Mouse (Mus musculus) lung, embryonic 14.5 days (tissue): ENCODE measurements around the gene Cacnb4. TPM values are rescaled to one million over a fixed set of nuclear protein-coding genes. Genes with fewer than 3 reads are reported as not detected.
A peak's percentile ranks its signal among the peaks of the same experiment; 100 is the strongest.

Source experiments
- ATAC-seq: fragments of 200-750 bp; cut with Nextera tagmentation; 2 replicates; pipeline ENCODE4 v1.8.0; 2017; ENCODE audit warnings: mild to moderate bottlenecking, moderate TSS enrichment, moderate library complexity; ENCODE audit not compliant: insufficient read depth
- DNase-seq: peaks from one replicate; pipeline ENCODE4 v3.0.0-alpha.2; 2015
- H3K27ac ChIP-seq: fragments of 300-500 bp; sonication (generic); 2 replicates; pipeline ENCODE4 v1.5.1; 2014; ENCODE audit warnings: low read depth, mild to moderate bottlenecking, moderate library complexity
- H3K27me3 ChIP-seq: fragments of 300-500 bp; sonication (generic); 2 replicates; pipeline ENCODE4 v1.6.1; 2014; ENCODE audit warnings: low read length, control low read depth; ENCODE audit not compliant: insufficient read depth
- H3K36me3 ChIP-seq: fragments of 300-500 bp; sonication (generic); 2 replicates; pipeline ENCODE4 v1.6.1; 2014; ENCODE audit warnings: control low read depth; ENCODE audit not compliant: insufficient read depth
- H3K4me1 ChIP-seq: fragments of 300-500 bp; sonication (generic); 2 replicates; pipeline ENCODE4 v1.6.1; 2014; ENCODE audit warnings: antibody characterized with exemption, control low read depth; ENCODE audit not compliant: insufficient read depth
- H3K4me2 ChIP-seq: fragments of 300-500 bp; sonication (generic); 2 replicates; pipeline ENCODE4 v1.6.1; 2014; ENCODE audit warnings: mild to moderate bottlenecking
- H3K4me3 ChIP-seq: fragments of 300-500 bp; sonication (generic); 2 replicates; pipeline ENCODE4 v1.5.1; 2014; ENCODE audit warnings: low read depth, low read length
- H3K9ac ChIP-seq: fragments of 300-500 bp; sonication (generic); 2 replicates; pipeline ENCODE4 v1.6.1; 2014
- H3K9me3 ChIP-seq: fragments of 300-500 bp; sonication (generic); 2 replicates; pipeline ENCODE4 v1.6.1; 2016; ENCODE audit warnings: low read depth, low read length, control low read depth
- CTCF ChIP-seq: IDR thresholded peaks from 2 replicates; pipeline ENCODE4 v1.5.1; 2016; ENCODE audit warnings: antibody characterized with exemption, low read depth
- WGBS: fragments of 180-500 bp; shearing (Covaris S2); extraction: QIAGEN DNeasy Blood & Tissue Kit; methylation state at CpG from one replicate; pipeline ENCODE4 v1.1.7; 2014; 5-methylcytosine and 5-hydroxymethylcytosine counted together
- polyA plus RNA-seq: library from polyadenylated mRNA; unstranded; fragments of >200 nt; fragmentation: Nextera tagmentation; extraction: Ambion mirVana; gene quantifications from 2 replicates; pipeline ENCODE4 v1.2.1, GENCODE M21; 2014

The Cacnb4 gene
- polyA plus RNA-seq, 1 experiment from 2014 or later = 0.39 TPM

DNA sequence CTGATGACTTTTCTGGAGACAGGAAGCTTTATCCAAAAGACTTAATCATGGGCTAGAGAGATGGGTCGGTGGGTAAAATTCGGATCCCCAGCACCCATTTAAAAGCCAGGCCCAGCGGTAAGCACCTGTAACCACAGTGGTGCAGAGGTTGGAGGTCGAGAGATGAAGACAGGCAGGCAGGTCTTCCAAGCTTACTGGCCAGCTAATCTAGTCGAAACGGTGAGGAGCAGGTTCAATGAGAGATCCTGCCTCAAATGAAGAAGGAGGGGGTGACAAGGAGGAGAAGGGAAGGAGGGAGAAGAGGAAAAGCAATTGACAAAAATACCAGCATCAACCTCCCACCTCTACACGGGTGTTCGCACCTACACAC, 72.0 kb downstream of the Cacnb4 start:
- no peak overlapping the region for H3K9ac ChIP-seq
- DNase-seq (no peak), ATAC-seq (no peak)
- H3K27ac ChIP-seq = no peak overlapping the region
- H3K4me2 ChIP-seq = no peak overlapping the region
- H3K36me3 ChIP-seq = no peaks in the 10 kb centered on the region
- WGBS = 77% methylated on average over 8 of the region's 8 CpGs
- no peak overlapping the region for H3K4me3 ChIP-seq
- H3K4me1 ChIP-seq = no peaks in the 10 kb centered on the region; the same call in 1 of the 2 replicates
- no peaks in the 10 kb centered on the region for H3K27me3 ChIP-seq
- no peaks in the 10 kb centered on the region for H3K9me3 ChIP-seq
- TF ChIP-seq CTCF = no peak

DNA sequence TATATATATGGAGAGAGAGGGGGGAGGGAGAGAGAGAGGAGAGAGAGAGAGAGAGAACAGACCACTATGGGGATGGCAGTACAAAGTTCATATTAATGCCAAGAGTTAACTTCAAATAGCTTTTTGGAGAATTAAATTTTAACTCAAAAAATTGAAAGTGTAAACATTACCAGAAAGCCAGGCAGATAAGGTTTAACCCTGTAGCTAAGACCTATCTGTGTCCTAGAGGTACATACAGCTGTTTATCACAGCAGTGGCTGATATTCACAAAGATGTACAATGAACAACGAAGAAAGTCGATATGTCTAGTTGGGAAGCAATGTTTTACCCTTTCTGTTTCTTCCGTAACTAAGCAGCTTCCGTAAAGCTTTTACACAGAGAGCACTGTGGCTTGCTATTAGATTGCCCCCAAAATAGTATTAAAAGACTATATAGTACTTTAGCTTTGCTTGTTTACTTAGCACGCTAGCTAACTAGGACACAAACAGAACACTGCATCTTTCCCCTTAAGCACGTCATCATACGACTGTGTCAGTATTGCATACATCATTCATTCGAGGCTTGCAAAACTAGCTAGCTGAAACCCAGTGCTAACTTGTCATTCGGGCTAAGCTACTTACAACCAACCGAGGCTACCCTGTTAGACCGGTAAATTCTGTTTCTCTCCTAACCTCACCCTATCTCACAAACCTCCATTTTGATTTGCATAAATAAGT, 72.5 kb downstream of the Cacnb4 start:
- WGBS = 82% methylated on average over 11 of the region's 11 CpGs
- no peak for DNase-seq
- H3K27me3 ChIP-seq = no peaks in the 10 kb centered on the region
- TF ChIP-seq CTCF = no peak
- no peaks in the 10 kb centered on the region for H3K36me3 ChIP-seq
- H3K4me2 ChIP-seq = no peak overlapping the region
- no peak overlapping the region for H3K27ac ChIP-seq
- no peak overlapping the region for H3K4me3 ChIP-seq
- H3K4me1 ChIP-seq = no peaks in the 10 kb centered on the region; the same call in 1 of the 2 replicates
- no peak overlapping the region for H3K9ac ChIP-seq
- no peaks in the 10 kb centered on the region for H3K9me3 ChIP-seq
- ATAC-seq = no peak

DNA sequence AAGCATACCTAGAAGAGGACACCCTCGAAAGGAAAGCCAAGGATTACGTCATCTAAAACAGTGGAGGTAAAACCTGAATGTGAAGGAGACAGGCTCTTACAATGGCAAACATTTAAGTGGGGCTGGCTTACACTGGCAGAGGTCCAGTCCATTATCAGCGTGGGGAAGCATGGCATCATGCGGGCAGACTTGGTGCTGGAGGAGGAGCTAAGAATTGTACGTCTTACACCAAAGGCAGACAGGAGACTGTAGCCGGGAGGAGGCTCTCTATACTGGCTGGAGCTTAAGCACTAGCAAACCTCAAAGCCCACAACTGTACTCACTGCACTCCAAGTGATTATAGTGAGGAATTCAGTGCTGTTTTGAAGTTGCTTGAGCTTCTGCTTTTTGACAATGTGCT, 73.2 kb downstream of the Cacnb4 start:
- no peak for TF ChIP-seq CTCF
- peak; percentile 53 for DNase-seq
- Histone ChIP-seq H3K4me1 (no peaks in the 10 kb centered on the region; the same call in 1 of the 2 replicates), H3K4me3 (no peak overlapping the region), H3K27ac (no peak overlapping the region), H3K9ac (no peak overlapping the region), H3K9me3 (no peaks in the 10 kb centered on the region), H3K27me3 (no peaks in the 10 kb centered on the region), H3K4me2 (no peak overlapping the region), H3K36me3 (no peaks in the 10 kb centered on the region)
- peak; percentile 44 for ATAC-seq
- 40% methylated on average over 6 of the region's 6 CpGs for WGBS

GRCm38 (mm10) chr2:52602921-52603320, 73.7 kb downstream of the Cacnb4 start:
- no peak for TF ChIP-seq CTCF
- no peaks in the 10 kb centered on the region for H3K9me3 ChIP-seq
- no peak overlapping the region for H3K4me2 ChIP-seq
- H3K4me3 ChIP-seq = no peak overlapping the region
- H3K27me3 ChIP-seq = no peaks in the 10 kb centered on the region
- WGBS = 68% methylated on average over 8 of the region's 8 CpGs
- DNase-seq = peak; percentile 56
- H3K9ac ChIP-seq = no peak overlapping the region
- H3K27ac ChIP-seq = no peak overlapping the region
- no peaks in the 10 kb centered on the region; the same call in 1 of the 2 replicates for H3K4me1 ChIP-seq
- H3K36me3 ChIP-seq = no peaks in the 10 kb centered on the region
- ATAC-seq = no peak

DNA sequence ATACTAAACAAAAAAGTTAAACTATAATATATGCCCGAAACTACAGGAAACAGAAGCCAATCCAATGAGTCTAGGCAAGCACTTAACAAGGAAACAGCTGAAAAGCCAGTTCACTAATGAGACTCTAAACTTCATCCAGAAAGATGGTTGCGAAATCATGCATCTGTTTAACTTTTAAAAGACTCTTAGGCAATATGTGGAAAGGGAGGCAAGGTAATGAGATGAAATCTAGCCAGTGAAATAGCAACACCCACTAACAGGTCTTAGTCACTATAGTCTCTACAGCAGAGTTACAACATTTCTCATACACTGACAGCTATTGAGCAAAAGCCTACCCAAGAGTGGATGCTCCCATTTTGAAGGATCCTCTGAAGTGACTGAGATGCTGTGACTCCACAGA, 74.4 kb downstream of the Cacnb4 start:
- ATAC-seq = no peak

GRCm38 (mm10) chr2:52597511-52597910, 79.1 kb downstream of the Cacnb4 start:
- H3K4me2 ChIP-seq = no peak overlapping the region
- no peak overlapping the region for H3K27ac ChIP-seq
- H3K4me3 ChIP-seq = no peak overlapping the region
- no peaks in the 10 kb centered on the region for H3K36me3 ChIP-seq
- TF ChIP-seq CTCF = no peak
- no peaks in the 10 kb centered on the region for H3K27me3 ChIP-seq
- no peaks in the 10 kb centered on the region for H3K9me3 ChIP-seq
- no peak for DNase-seq
- no peaks in the 10 kb centered on the region for H3K4me1 ChIP-seq
- H3K9ac ChIP-seq = no peak overlapping the region
- ATAC-seq = no peak

More for the DNA sequence above, 74.4 kb downstream of the Cacnb4 start:
- TF ChIP-seq CTCF = no peak
- Histone ChIP-seq H3K4me3 (no peak overlapping the region), H3K4me2 (no peak overlapping the region), H3K27ac (no peak overlapping the region), H3K9me3 (no peaks in the 10 kb centered on the region), H3K27me3 (no peaks in the 10 kb centered on the region), H3K36me3 (no peaks in the 10 kb centered on the region), H3K9ac (no peak overlapping the region), H3K4me1 (no peaks in the 10 kb centered on the region; the same call in 1 of the 2 replicates)
- DNase-seq = peak; percentile 73
- WGBS = 79% methylated on average over 2 of the region's 2 CpGs

- no peaks in the 10 kb centered on the region for H3K36me3 ChIP-seq
- no peak overlapping the region for H3K27ac ChIP-seq
- ATAC-seq (no peak), DNase-seq (no peak)
- H3K9me3 ChIP-seq = no peaks in the 10 kb centered on the region
- 83% methylated on average over 8 of the region's 8 CpGs for WGBS
- no peak overlapping the region for H3K4me2 ChIP-seq
- no peak overlapping the region for H3K4me3 ChIP-seq
- TF ChIP-seq CTCF = no peak
- H3K9ac ChIP-seq = no peak overlapping the region
- H3K27me3 ChIP-seq = no peaks in the 10 kb centered on the region
- no peaks in the 10 kb centered on the region for H3K4me1 ChIP-seq
Measured at GRCm38 (mm10) chr2:52593814-52594213, 82.8 kb downstream of the Cacnb4 start.
